Mouse (Mus musculus) layer of hippocampus, postnatal 36 days (tissue): ENCODE measurements around the gene Gm3854. TPM values are rescaled to one million over a fixed set of nuclear protein-coding genes. Genes with fewer than 3 reads are reported as not detected.
"Not testable (repeated sequence)": the region's sequence is repeated elsewhere in the genome, so short reads cannot be mapped to it uniquely, and the experiment has no call there.

Experiments used
- DNase-seq, 2 experiments: peaks; one replicate each; pipeline ENCODE4 v3.0.0; 2022
- total RNA-seq, 2 experiments: library from RNA; stranded (reverse); gene quantifications; 2 replicates each; pipeline ENCODE4 v1.2.3; 2021

Gene Gm3854
- 1 to 10 TPM; 6.0 to 8.0 TPM for total RNA-seq

DNA sequence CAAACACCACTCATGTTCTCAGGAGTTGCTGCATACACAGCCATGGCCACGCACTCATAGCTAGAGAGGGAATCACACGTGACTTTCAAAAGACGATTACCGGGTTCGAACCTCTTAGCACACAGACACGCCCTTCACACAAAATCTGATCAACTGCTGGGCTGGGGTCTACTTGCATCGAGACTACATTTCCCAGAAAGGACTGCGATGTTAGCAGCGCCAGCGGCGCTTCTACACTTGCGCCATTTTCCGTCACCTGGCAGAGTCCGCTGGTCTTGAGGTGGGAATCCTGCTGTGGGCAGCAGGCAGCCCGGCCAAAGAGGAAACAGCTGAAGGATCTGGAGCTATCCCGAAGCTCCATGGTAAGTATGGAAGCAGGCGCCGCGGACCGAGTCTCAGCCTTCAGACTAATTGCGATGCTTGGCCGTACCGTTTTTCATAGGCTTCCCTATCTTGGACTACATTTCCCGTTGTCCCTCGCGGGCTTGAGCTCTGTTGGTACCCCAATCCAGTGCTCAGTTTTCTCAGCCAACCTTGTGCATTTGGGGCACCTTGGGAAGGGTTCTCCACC is at the start of gene Gm3854:
Gene Gm3854, plus strand, starts transcription at position 259 of the 571 bp plus-strand sequence.
- DNase-seq, result peak; percentile 82 to 87

GRCm38 (mm10) chr7:6300796-6301195 is 42.8 kb upstream of the Gm3854 start:
- DNase-seq, result not testable (repeated sequence)

- DNase-seq, result peak; percentile 27 to 38
These were observed 12.9 kb upstream of the Gm3854 start for GRCm38 (mm10) chr7:6330458-6331232.

- DNase-seq, result peak; percentile 85 to 87
These were observed 12.2 kb upstream of the Gm3854 start, which contains the start of gene Zfp583 for GRCm38 (mm10) chr7:6331233-6331956. Gene Zfp583 (minus strand): TSS chr7:6331285.

GRCm38 (mm10) chr7:6339865-6340264 is 3.7 kb upstream of the Gm3854 start:
- no peak for DNase-seq

DNA sequence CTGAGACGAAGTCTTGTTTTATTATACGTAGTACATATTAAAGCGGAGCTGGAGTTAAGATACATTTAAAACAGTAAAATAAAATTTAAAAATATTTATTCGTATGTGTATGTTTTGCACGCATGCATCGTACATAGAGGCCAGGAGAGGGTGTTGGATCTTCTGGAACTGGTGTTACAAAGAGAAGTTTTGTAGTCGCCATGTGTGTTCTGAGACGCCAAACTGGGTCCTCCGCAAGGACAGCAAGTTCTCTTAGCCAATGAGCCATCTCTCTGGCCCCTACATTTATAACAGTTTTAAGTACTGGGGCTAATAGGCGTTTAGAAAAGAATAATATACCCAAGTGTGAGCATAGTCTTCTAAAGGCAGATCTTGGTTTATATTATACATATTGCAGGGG is 565 bp downstream of the Gm3854 start:
- DNase-seq, result no peak

DNA sequence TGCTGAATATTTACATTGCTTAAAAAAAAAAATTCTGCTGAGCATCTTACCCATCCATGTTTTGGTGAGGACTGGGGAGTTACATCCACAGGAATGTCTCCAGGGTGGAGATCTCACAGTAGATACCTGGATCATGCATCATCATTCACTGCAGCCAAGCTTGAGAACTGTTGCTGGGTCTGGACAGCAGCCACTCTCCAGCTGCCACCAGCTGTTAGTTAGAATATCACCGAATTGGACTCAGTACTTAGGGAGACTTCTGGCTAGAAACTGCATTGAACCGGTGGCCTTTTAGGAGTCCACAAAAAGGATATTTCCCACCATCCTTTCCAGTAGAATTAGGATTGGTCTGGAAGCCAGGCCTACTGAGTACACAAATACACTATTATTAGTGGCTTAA is 14.6 kb downstream of the Gm3854 start:
- DNase-seq, result no peak

DNA sequence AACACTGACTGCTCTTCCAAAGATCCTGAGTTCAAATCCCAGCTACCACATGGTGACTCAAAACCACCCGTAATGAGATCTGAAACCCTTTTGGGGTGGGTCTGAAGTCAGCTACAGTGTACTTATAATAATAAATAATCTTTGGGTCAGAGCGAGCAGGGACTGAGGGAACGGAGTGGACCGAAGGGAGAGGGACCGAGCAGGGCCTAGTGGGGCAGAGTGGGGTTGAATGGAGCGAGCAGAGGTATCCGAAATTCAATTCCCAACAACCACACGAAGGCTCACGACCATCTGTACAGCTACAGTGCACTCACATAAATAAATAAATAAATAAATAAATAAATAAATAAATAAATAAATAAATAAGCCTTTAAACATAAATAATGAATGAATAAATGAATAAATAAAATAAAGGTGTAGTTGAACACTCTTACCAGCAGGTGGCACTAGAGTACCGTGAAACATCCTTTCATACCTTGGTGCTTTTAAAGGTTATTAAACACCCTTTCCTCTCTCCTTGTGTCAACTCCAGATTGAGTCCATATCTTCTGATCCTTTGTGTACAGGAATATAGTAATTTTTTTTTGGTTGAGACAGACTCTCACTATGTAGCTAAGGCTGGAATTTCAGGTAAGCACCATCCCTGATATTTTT is 15.5 kb downstream of the Gm3854 start:
- no peak for DNase-seq

- DNase-seq, result no peak
These were observed 17.0 kb downstream of the Gm3854 start for GRCm38 (mm10) chr7:6360477-6361060.

GRCm38 (mm10) chr7:6361756-6362155 is 18.2 kb downstream of the Gm3854 start:
- DNase-seq, result no peak

DNA sequence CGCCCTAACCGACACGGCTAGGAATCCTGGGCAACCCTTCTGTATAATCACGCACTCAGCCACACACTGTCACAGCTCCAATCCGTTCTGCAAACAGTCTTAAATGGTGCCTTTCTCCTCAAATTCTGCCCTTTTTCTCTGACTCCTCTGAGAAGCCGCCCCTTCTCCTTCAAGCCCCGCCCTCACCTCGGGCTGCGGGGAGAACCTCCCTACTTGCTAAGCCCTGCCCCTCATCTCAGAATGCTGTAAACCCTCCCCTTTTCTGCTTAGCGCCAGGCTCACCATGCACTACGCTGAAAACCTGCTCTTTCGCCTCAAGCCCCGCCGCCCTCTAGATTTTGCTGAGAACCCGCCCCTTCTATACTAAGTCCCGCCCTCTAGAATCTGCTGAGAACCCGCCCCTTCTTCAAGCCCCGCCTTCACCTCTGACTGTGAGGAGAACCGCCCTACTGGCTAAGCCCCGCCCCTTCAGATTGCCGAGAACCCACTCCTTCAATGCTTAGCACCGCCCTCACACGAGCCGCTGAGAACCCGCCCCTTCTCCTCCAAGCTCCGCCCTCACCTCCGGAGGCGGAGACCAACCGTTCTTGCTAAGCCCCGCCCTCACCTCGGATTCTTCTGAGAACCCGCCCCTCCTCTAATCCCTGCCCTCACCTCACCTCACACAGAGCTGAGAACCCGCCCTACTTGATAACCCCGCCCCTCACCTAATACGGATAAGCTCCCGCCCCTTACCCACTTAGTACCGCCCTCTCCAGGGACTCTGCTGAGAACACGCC is 18.9 kb downstream of the Gm3854 start:
- peak; percentile 97 to 98 for DNase-seq

DNA sequence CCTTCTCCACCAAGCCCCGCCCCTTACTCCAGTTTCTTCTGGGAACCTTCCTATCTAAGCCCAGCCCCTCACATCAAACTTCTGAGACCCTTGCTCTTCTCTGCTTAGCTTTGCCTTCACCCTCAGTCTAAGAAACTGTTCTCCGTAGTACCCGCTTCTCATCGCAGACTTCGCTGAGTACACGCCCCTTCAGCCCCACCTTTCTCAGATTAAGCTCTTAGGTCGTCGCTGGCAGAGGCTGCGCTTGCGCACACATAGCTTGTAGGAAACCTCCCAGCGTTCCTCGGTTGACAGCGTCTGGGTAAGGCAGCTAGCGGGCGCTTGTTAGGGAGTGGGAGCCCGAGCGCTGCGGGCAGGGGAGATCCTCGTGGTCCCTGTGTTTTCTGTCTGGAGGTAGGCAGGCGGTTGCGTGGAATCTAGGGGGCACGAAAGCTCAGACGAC is 19.5 kb downstream of the Gm3854 start, which contains the start of gene Zfp78:
Gene Zfp78, plus strand, starts transcription at position 234 of the 442 bp plus-strand sequence.
- DNase-seq, result no peak

DNA sequence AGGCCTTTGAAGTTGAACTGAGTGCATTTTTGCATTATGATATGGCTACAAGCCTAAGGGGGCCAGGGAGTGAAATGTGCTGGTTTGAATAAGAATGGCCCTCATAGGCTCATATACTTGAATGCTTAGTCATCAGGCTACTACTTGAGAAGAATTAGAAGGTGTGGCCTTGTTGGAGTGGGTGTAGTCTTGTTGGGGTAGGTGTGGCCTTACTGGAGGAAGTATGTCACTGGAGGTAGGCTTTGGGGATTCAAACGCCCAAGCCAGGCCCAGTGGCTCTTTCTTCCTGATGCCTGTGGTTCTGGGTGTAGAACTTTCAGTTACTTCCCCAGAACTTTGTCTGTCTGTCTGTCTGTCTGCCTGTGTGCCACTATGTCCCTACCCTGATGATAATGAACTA is 21.2 kb downstream of the Gm3854 start:
- no peak for DNase-seq

DNA sequence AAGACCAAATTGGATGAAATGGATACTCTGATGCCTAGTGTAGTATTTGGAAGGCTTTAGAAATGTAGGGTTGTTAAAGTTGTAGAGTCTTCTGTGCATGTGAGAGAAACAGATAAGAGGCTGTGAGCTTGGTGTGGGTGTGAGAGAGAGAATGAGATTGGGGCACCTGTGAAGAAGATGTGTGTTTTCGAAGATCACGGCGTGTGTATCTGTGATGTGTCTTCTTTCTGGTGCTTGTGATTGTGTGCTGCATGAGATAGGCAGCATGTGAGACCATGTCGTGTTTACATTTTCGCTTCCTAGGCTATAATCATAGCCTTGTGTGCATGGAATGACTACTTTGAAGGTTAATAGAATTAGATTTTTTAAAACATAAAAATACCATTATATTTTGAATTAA is 23.6 kb downstream of the Gm3854 start:
- DNase-seq, result no peak

GRCm38 (mm10) chr7:6368146-6368545 is 24.6 kb downstream of the Gm3854 start:
- not testable (repeated sequence) for DNase-seq

DNA sequence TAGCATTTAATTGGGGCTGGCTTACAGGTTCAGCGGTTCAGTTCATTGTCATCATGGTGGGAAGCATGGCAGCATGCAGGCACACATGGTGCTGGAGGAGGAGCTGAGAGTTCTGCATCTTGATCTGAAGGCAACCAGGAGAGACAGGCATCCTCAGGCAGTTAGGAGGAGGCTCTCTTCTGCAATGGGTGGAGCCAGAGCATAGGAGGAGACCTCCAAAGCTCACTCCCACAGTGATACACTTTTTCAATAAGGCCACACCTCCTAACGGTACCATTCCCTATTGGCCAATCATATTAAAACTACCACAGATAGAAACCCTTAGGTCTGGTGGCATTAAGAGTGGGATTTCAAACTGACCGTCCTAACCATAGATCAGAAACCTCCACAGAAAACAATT is 25.9 kb downstream of the Gm3854 start:
- no peak for DNase-seq

GRCm38 (mm10) chr7:6372993-6373392 is 29.4 kb downstream of the Gm3854 start:
- DNase-seq, result no peak

GRCm38 (mm10) chr7:6378441-6378840 is 34.9 kb downstream of the Gm3854 start:
- peak in 1 of 2 experiments; percentile 31 for DNase-seq

DNA sequence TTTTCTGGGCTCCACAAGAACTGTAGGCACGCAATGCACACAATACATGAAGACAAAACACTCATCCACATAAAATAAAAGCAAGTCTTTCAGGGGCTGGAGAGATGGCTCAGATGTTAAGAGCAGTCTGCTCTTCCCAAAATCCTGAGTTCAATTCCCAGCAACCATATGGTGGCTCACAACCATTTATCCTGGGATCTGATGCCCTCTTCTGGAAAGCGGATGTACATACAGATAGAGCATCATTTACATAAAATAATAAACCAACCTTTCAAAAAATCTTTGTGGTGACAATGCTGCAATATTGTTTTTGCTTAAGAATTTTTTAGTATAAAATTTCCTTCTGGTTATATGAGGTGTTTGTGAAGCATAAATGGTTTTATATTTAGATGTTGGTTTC is 37.9 kb downstream of the Gm3854 start:
- DNase-seq, result no peak

DNA sequence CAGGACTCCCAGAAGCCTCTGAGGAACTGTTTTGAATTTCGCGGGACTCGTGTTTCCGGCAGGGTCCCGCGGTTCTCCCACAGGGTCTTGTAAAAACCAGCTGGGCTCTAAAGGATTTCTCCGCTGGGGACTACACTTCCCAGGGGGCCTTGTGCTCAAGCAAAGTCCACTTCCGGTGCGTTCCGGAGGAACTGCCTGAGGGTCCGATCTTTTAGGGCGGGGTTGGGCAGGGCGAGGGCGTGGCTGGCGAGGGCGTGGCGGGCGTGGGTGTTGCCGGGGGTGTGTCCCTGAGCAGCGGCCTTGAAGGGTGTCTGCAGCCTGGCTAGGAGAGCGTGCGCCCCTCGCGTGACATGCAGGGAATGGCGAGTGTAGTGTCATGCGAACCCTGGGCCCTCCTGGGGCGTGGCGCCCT is 39.5 kb downstream of the Gm3854 start, which contains the start of gene Zfp28:
Gene Zfp28, plus strand, starts transcription at position 252 of the 412 bp plus-strand sequence.
- peak; percentile 88 to 89 for DNase-seq

DNA sequence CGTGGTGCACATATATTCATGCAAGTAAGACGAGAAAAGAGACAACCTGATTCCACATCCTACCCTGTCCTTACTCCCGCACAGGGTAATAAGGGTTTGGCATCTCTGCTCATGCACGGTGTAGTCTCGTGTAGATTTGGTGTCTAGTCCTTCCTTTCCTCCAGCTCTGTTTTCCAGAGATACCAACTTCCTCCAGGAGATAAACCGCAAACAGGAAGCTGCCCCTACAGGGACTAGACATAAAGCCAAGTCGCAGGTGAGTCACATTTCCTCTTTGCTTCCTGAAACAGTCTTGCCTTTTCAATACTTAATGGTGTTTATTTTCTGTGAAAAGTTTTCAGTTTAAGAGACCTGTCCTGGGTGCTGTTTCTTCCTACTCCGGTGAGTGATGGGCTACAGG is 40.5 kb downstream of the Gm3854 start:
- DNase-seq, result no peak
